Mouse (Mus musculus) liver, embryonic 16.5 days (tissue): ENCODE measurements at regions not wholly inside any gene's neighbourhood (a gene's known extent, or its start where the extent isn't known, plus 50 kb on each side); places are given as distances from the start of the nearest gene placed in this dataset.

Experiments
- ATAC-seq: fragments of 200-750 bp; cut with Nextera tagmentation; 2 replicates; pipeline ENCODE4 v1.8.0; 2017; ENCODE audit warnings: low read depth, mild to moderate bottlenecking, moderate number of reproducible peaks, moderate library complexity
- H3K27ac ChIP-seq: fragments of 300-500 bp; sonication (generic); 2 replicates; pipeline ENCODE4 v1.5.1; 2014; ENCODE audit warnings: mild to moderate bottlenecking, low read length
- H3K27me3 ChIP-seq: fragments of 300-500 bp; sonication (generic); 2 replicates; pipeline ENCODE4 v1.6.1; 2014; ENCODE audit warnings: low read depth, low read length, mixed read lengths; ENCODE audit not compliant: control insufficient read depth, insufficient read depth
- H3K36me3 ChIP-seq: fragments of 300-500 bp; sonication (generic); 2 replicates; pipeline ENCODE4 v1.6.1; 2014; ENCODE audit warnings: mild to moderate bottlenecking; ENCODE audit not compliant: control insufficient read depth, insufficient read depth
- H3K4me1 ChIP-seq: fragments of 300-500 bp; sonication (generic); 2 replicates; pipeline ENCODE4 v1.6.1; 2014; ENCODE audit warnings: low read depth, low read length, mixed read lengths; ENCODE audit not compliant: control insufficient read depth
- H3K4me2 ChIP-seq: fragments of 300-500 bp; sonication (generic); 2 replicates; pipeline ENCODE4 v1.6.1; 2014; ENCODE audit warnings: low read depth, low read length, mixed read lengths
- H3K4me3 ChIP-seq: fragments of 300-500 bp; sonication (generic); 2 replicates; pipeline ENCODE4 v1.5.1; 2014; ENCODE audit warnings: low read depth, mild to moderate bottlenecking, low read length
- H3K9ac ChIP-seq: fragments of 300-500 bp; sonication (generic); 2 replicates; pipeline ENCODE4 v1.6.1; 2014; ENCODE audit warnings: low read depth, low read length
- H3K9me3 ChIP-seq: fragments of 300-500 bp; sonication (generic); replicated peaks from 2 replicates; pipeline ENCODE4 v1.6.1; 2016; ENCODE audit warnings: low read length; ENCODE audit not compliant: control insufficient read depth
- WGBS: fragments of 180-500 bp; shearing (Covaris S2); extraction: QIAGEN DNeasy Blood & Tissue Kit; methylation state at CpG from one replicate; pipeline ENCODE4 v1.1.7; 2014; ENCODE audit not compliant: insufficient replicate concordance; 5-methylcytosine and 5-hydroxymethylcytosine counted together

DNA sequence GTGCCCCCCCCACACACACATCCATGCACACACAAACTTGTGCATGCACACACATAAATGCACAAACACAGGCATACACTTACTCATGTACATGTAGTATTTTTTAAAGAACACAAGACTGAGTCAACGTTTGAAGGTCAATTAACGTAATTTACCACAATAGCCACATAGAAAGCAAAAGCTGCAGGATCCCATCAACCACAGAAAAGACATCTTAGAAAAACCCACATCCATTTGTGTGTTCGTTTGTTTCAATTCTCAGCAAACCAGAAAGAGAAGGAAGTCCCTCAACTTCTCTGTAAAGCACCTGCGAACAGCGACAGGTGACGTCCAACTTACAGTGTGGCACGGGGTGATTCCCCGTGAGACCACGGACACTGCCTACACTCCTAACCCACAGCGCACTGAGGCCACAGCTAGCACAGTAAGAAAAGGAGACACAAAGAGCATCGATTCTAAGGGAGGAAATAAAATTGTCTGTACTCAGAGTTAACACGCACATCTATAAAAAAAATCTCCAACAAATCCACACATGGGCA, 53.8 kb downstream of the Dio3 start:
- no peak overlapping the region for H3K9ac ChIP-seq
- H3K9me3 ChIP-seq: no peaks in the 10 kb centered on the region
- ATAC-seq: no peak
- no peak overlapping the region for H3K4me2 ChIP-seq
- H3K4me1 ChIP-seq: no peaks in the 10 kb centered on the region
- no peak overlapping the region for H3K27ac ChIP-seq
- no peaks in the 10 kb centered on the region for H3K36me3 ChIP-seq
- no peaks in the 10 kb centered on the region for H3K27me3 ChIP-seq
- H3K4me3 ChIP-seq: no peak overlapping the region
- WGBS: 69% methylated on average over 12 of the region's 12 CpGs

DNA sequence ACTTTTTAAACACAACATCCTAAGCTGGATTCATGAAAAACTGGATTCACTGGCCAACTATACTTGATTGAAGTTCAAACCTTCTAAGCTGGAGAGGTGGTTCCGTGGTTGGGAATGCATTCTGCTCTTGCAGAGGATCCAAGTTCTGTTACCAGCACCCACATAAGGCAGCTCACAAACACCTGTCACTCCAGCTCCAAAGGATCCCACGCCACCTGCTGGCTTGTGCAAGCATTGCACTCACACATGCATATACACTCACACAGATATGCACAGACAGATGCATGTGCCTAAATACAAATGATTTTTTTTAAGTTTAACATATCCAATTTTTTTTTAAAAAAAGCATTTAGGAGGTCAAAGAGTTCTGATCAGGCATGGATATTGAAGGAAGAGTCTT, 55.7 kb downstream of the Dio3 start:
- H3K4me1 ChIP-seq: no peaks in the 10 kb centered on the region
- H3K9me3 ChIP-seq: no peaks in the 10 kb centered on the region
- H3K4me3 ChIP-seq: no peak overlapping the region
- H3K36me3 ChIP-seq: no peaks in the 10 kb centered on the region
- H3K4me2 ChIP-seq: no peak overlapping the region
- WGBS: 55% methylated on average over 2 of the region's 2 CpGs
- no peak for ATAC-seq
- no peak overlapping the region for H3K27ac ChIP-seq
- no peaks in the 10 kb centered on the region for H3K27me3 ChIP-seq
- no peak overlapping the region for H3K9ac ChIP-seq

DNA sequence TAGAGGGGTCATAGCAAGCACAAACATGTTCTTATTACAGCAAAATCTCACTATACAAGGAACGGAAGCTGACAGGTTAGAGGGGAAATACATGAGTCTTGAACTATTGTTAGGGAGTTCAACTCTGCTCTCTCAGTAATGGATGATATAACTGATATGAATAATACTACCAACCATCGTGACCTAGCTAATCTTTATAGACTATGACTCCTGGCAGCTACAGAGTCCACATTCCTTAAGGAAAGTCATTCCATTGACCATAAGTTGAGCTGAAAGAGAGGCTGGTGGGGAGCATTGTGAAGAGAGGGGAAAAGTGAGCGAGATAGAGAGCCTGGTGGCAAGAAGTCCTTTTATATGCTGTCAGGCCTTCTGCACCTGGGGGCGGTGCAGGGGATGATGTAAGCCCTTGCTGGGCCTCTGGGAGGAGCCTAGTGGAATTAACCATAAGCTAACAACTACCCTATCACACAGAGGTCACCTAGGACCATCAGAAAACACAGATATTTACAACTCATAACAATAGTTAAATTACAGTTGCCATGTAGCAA, 65.5 kb downstream of the Dio3 start:
- WGBS: 54% methylated on average over 4 of the region's 4 CpGs
- Histone ChIP-seq H3K9ac (no peak overlapping the region), H3K27ac (no peak overlapping the region), H3K4me3 (no peak overlapping the region), H3K4me2 (no peak overlapping the region), H3K27me3 (no peaks in the 10 kb centered on the region), H3K9me3 (no peaks in the 10 kb centered on the region), H3K36me3 (no peaks in the 10 kb centered on the region), H3K4me1 (no peaks in the 10 kb centered on the region)
- no peak for ATAC-seq

- no peak overlapping the region for H3K4me2 ChIP-seq
- no peak overlapping the region for H3K4me3 ChIP-seq
- ATAC-seq: no peak
- no peak overlapping the region for H3K27ac ChIP-seq
- H3K36me3 ChIP-seq: no peaks in the 10 kb centered on the region
- 54% methylated on average over 1 of the region's 1 CpGs for WGBS
- H3K4me1 ChIP-seq: no peaks in the 10 kb centered on the region
- H3K9ac ChIP-seq: no peak overlapping the region
- no peaks in the 10 kb centered on the region for H3K27me3 ChIP-seq
- no peaks in the 10 kb centered on the region for H3K9me3 ChIP-seq
Observed at GRCm38 (mm10) chr12:110349621-110350020, 70.8 kb downstream of the Dio3 start.

DNA sequence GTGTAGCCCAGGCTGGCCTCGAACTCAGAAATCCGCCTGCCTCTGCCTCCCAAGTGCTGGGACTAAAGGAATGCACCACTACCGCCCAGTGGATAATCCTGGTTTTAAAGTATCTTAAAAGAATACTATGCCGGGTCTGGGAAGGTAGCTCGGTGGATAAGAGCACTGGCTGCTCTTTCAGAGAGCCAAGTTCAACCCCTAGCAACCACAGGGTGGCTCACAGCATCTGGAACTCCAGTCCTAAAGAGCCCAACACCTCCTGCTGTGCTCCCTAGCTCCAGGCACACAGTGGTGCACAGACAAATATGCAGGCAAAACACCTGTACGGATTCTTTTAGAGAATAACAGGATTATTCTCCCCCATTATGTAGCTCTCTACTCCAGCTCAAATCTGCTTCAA, 77.0 kb downstream of the Dio3 start:
- ATAC-seq: no peak
- Histone ChIP-seq H3K4me2 (no peak overlapping the region), H3K9me3 (no peaks in the 10 kb centered on the region), H3K36me3 (no peaks in the 10 kb centered on the region), H3K4me3 (no peak overlapping the region), H3K9ac (no peak overlapping the region), H3K27ac (no peak overlapping the region), H3K4me1 (no peaks in the 10 kb centered on the region), H3K27me3 (no peaks in the 10 kb centered on the region)
- WGBS: 57% methylated on average over 6 of the region's 6 CpGs

GRCm38 (mm10) chr12:110367102-110367501, 79.8 kb upstream of the Ppp2r5c start:
- ATAC-seq: no peak
- Histone ChIP-seq H3K9me3 (no peaks in the 10 kb centered on the region), H3K36me3 (no peaks in the 10 kb centered on the region), H3K27me3 (no peaks in the 10 kb centered on the region), H3K4me2 (no peak overlapping the region), H3K4me3 (no peak overlapping the region), H3K27ac (no peak overlapping the region), H3K4me1 (no peaks in the 10 kb centered on the region), H3K9ac (no peak overlapping the region)
- 81% methylated on average over 6 of the region's 6 CpGs for WGBS

- no peak for ATAC-seq
- Histone ChIP-seq H3K4me2 (no peak overlapping the region), H3K36me3 (no peaks in the 10 kb centered on the region), H3K27me3 (no peaks in the 10 kb centered on the region), H3K4me1 (no peaks in the 10 kb centered on the region), H3K27ac (no peak overlapping the region), H3K9ac (no peak overlapping the region), H3K9me3 (no peaks in the 10 kb centered on the region), H3K4me3 (no peak overlapping the region)
- 74% methylated on average over 4 of the region's 4 CpGs for WGBS
Observed at GRCm38 (mm10) chr12:110367822-110368221, 79.1 kb upstream of the Ppp2r5c start.

DNA sequence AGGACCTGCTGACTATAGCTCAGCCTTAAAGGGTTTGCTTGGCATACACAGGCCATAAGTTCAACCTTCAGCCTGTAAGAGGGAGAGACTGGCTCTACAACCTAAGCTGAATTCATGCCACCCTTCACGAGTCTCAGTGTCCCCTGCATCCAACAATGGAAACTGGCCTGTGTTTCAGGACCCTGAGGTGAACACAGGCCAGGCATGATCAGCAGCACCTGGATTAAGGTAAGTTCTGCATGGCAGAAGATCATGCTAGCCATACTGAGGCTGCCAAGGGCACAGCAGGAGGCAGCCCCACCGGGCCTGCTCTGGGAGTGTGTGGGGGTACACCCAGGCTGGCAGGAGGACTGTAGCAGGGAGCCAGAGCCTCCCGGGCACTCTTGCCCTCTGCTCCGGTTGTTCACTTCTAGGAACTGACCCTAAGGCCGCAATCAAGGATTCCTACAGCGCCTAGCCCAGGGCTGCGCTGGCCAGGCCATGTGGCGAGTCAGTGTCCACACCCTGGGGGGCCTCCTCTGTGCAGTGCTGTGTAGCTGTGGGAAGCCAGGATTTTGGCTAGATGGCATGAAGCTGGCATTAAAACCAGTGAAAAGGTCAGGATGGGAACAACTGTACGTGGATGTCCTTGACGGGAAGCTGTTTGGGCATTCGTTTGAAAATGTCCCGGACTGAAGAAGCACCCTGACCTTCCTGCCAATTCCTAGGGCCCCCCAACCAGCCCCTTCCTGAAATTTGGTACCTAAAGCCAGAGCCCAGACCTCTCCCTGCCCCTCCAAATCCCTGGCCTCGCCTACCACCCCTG, 74.8 kb upstream of the Ppp2r5c start:
- Histone ChIP-seq H3K27ac (no peak overlapping the region), H3K36me3 (no peaks in the 10 kb centered on the region), H3K9me3 (no peaks in the 10 kb centered on the region), H3K27me3 (peaks cover 11% of the 10 kb centered on the region), H3K4me1 (no peaks in the 10 kb centered on the region), H3K4me3 (no peak overlapping the region), H3K4me2 (no peak overlapping the region), H3K9ac (no peak overlapping the region)
- WGBS: 68% methylated on average over 13 of the region's 13 CpGs
- no peak for ATAC-seq

- H3K9ac ChIP-seq: no peak overlapping the region
- 54% methylated on average over 9 of the region's 9 CpGs for WGBS
Observed at GRCm38 (mm10) chr12:110372986-110373385, 73.9 kb upstream of the Ppp2r5c start.

More at GRCm38 (mm10) chr12:110372986-110373385, 73.9 kb upstream of the Ppp2r5c start:
- Histone ChIP-seq H3K36me3 (no peaks in the 10 kb centered on the region), H3K4me1 (no peaks in the 10 kb centered on the region), H3K27ac (no peak overlapping the region), H3K4me2 (no peak overlapping the region), H3K4me3 (no peak overlapping the region), H3K9me3 (no peaks in the 10 kb centered on the region), H3K27me3 (peaks cover 11% of the 10 kb centered on the region)
- no peak for ATAC-seq
